Mouse (Mus musculus) liver, adult 2 months (tissue): ENCODE data around the gene Trim40. TPM values are rescaled to one million over a fixed set of nuclear protein-coding genes. Genes with fewer than 3 reads are reported as not detected.
A peak's percentile ranks its signal among the peaks of the same experiment; 100 is the strongest.

Experiments
- DNase-seq: peaks from one replicate; pipeline ENCODE4 v3.0.0-alpha.2; 2011; ENCODE audit warnings: low read depth, low spot score; ENCODE audit errors: extremely low read depth
- H3K27ac ChIP-seq: fragments of 200-500 bp; replicated peaks from 2 replicates; pipeline ENCODE4 v1.5.1; 2012; ENCODE audit warnings: low read depth, mild to moderate bottlenecking, control low read depth, inconsistent platforms, low read length; ENCODE audit not compliant: insufficient read depth
- H3K27me3 ChIP-seq: fragments of 200-500 bp; 2 replicates; pipeline ENCODE4 v1.6.1; 2012; ENCODE audit warnings: mild to moderate bottlenecking, moderate library complexity, low read length, inconsistent platforms; ENCODE audit not compliant: control insufficient read depth, insufficient read depth
- H3K36me3 ChIP-seq: fragments of 200-500 bp; 2 replicates; pipeline ENCODE4 v1.6.1; 2012; ENCODE audit warnings: low read length, inconsistent platforms; ENCODE audit not compliant: control insufficient read depth, insufficient read depth
- H3K4me1 ChIP-seq: fragments of 200-500 bp; 2 replicates; pipeline ENCODE4 v1.6.1; 2011; ENCODE audit warnings: low read length; ENCODE audit not compliant: control insufficient read depth, insufficient read depth
- H3K4me3 ChIP-seq: fragments of 200-500 bp; 2 replicates; pipeline ENCODE4 v1.5.1; 2011; ENCODE audit warnings: low read depth, mild to moderate bottlenecking, control low read depth, low read length, moderate library complexity; ENCODE audit not compliant: insufficient read depth
- H3K79me2 ChIP-seq: fragments of 200-500 bp; 2 replicates; pipeline ENCODE4 v1.6.1; 2012; ENCODE audit warnings: inconsistent platforms, mild to moderate bottlenecking, low read length, moderate library complexity; ENCODE audit not compliant: control insufficient read depth, insufficient read depth
- H3K9ac ChIP-seq: fragments of 200-500 bp; 2 replicates; pipeline ENCODE4 v1.6.1; 2012; ENCODE audit warnings: low read depth, mild to moderate bottlenecking, control low read depth, inconsistent platforms, low read length
- CTCF ChIP-seq: fragments of 200-500 bp; IDR thresholded peaks from 2 replicates; pipeline ENCODE4 v1.5.1; 2011; ENCODE audit warnings: low read depth, low read length, control low read depth
- POLR2A ChIP-seq: fragments of 200-500 bp; IDR thresholded peaks from 2 replicates; pipeline ENCODE4 v1.6.1; 2011; ENCODE audit warnings: low read length, control low read depth; ENCODE audit not compliant: insufficient read depth; ENCODE audit errors: extremely low read depth
- WGBS: fragments of 180-500 bp; shearing (Covaris S2); methylation state at CpG from one replicate; pipeline ENCODE4 v1.1.7; 2018; 5-methylcytosine and 5-hydroxymethylcytosine counted together
- polyA plus RNA-seq: library from polyadenylated mRNA; depleted of rRNA; stranded (reverse); fragments of >200 nt; gene quantifications from 2 replicates; pipeline ENCODE4 v1.2.3, GENCODE M21; 2012
- total RNA-seq: library from RNA; depleted of rRNA; stranded (reverse); fragments of >200 nt; gene quantifications from 2 replicates; pipeline ENCODE4 v1.2.3, GENCODE M21; 2014

Gene Trim40
- total and polyA plus RNA-seq, 2 experiments: 0.05 TPM; not detected in 1

- no peaks in the 10 kb centered on the region for H3K4me1 ChIP-seq
- H3K27me3 ChIP-seq: no peaks in the 10 kb centered on the region
- H3K9ac ChIP-seq: no peak overlapping the region
- no peaks in the 10 kb centered on the region for H3K36me3 ChIP-seq
- DNase-seq: no peak
- no peak overlapping the region for H3K4me3 ChIP-seq
- no peak for TF ChIP-seq CTCF
- no peak for TF ChIP-seq POLR2A
- no peak overlapping the region for H3K27ac ChIP-seq
- 81% methylated on average over 12 of the region's 12 CpGs for WGBS
- H3K79me2 ChIP-seq: no peaks in the 10 kb centered on the region
These were observed 39.5 kb upstream of the Trim40 start for GRCm38 (mm10) chr17:36929236-36929932.

- Histone ChIP-seq H3K9ac (no peak overlapping the region), H3K36me3 (no peaks in the 10 kb centered on the region), H3K27ac (no peak overlapping the region), H3K4me3 (no peak overlapping the region), H3K4me1 (no peaks in the 10 kb centered on the region), H3K27me3 (no peaks in the 10 kb centered on the region), H3K79me2 (no peaks in the 10 kb centered on the region)
- 35% methylated on average over 10 of the region's 10 CpGs for WGBS
- DNase-seq: no peak
- no peak for TF ChIP-seq POLR2A
- TF ChIP-seq CTCF: no peak
These were observed 37.7 kb upstream of the Trim40 start for GRCm38 (mm10) chr17:36927496-36928120.

GRCm38 (mm10) chr17:36923491-36923890 lies 33.6 kb upstream of the Trim40 start:
- no peak for DNase-seq
- no peaks in the 10 kb centered on the region for H3K79me2 ChIP-seq
- no peak overlapping the region for H3K27ac ChIP-seq
- H3K4me3 ChIP-seq: no peak overlapping the region
- no peak overlapping the region for H3K9ac ChIP-seq
- no peaks in the 10 kb centered on the region for H3K36me3 ChIP-seq
- H3K4me1 ChIP-seq: no peaks in the 10 kb centered on the region
- no peaks in the 10 kb centered on the region for H3K27me3 ChIP-seq
- WGBS: 72% methylated on average over 4 of the region's 4 CpGs
- no peak for TF ChIP-seq POLR2A
- no peak for TF ChIP-seq CTCF

GRCm38 (mm10) chr17:36922715-36923114 lies 32.8 kb upstream of the Trim40 start:
- 74% methylated on average over 4 of the region's 4 CpGs for WGBS

GRCm38 (mm10) chr17:36920239-36920638 lies 30.3 kb upstream of the Trim40 start:
- no peak overlapping the region for H3K27ac ChIP-seq
- no peaks in the 10 kb centered on the region for H3K27me3 ChIP-seq
- no peak overlapping the region for H3K9ac ChIP-seq
- 38% methylated on average over 15 of the region's 15 CpGs for WGBS
- no peaks in the 10 kb centered on the region for H3K36me3 ChIP-seq
- TF ChIP-seq POLR2A: no peak
- TF ChIP-seq CTCF: no peak
- no peak overlapping the region for H3K4me3 ChIP-seq
- no peaks in the 10 kb centered on the region for H3K4me1 ChIP-seq
- DNase-seq: peak; percentile 4
- no peaks in the 10 kb centered on the region for H3K79me2 ChIP-seq

More at GRCm38 (mm10) chr17:36922715-36923114, 32.8 kb upstream of the Trim40 start:
- Histone ChIP-seq H3K79me2 (no peaks in the 10 kb centered on the region), H3K36me3 (no peaks in the 10 kb centered on the region), H3K4me1 (no peaks in the 10 kb centered on the region), H3K27me3 (no peaks in the 10 kb centered on the region), H3K27ac (no peak overlapping the region), H3K9ac (no peak overlapping the region), H3K4me3 (no peak overlapping the region)
- TF ChIP-seq POLR2A: no peak
- TF ChIP-seq CTCF: no peak
- DNase-seq: no peak

- Histone ChIP-seq H3K9ac (no peak overlapping the region), H3K27ac (no peak overlapping the region), H3K36me3 (no peaks in the 10 kb centered on the region), H3K4me3 (no peak overlapping the region), H3K27me3 (no peaks in the 10 kb centered on the region), H3K4me1 (no peaks in the 10 kb centered on the region; the same call in 1 of the 2 replicates), H3K79me2 (no peaks in the 10 kb centered on the region)
- peak; percentile 77 for TF ChIP-seq CTCF
- no peak for TF ChIP-seq POLR2A
- WGBS: 10% methylated on average over 9 of the region's 9 CpGs
- DNase-seq: peak; percentile 37
These were observed 25.2 kb upstream of the Trim40 start for GRCm38 (mm10) chr17:36915076-36915475.
